Mouse (Mus musculus) lung, postnatal 10 days (tissue): ENCODE measurements around the gene Wdr60.

Experiments
- DNase-seq: peaks from one replicate; pipeline ENCODE4 v3.0.0; 2021

The Wdr60 gene

GRCm38 (mm10) chr12:116265275-116265674, 2.5 kb upstream of the Wdr60 start:
- DNase-seq, result no peak

GRCm38 (mm10) chr12:116264756-116265155, 1.9 kb upstream of the Wdr60 start:
- no peak for DNase-seq

GRCm38 (mm10) chr12:116258321-116258720, 4.5 kb downstream of the Wdr60 start:
- no peak for DNase-seq

- no peak for DNase-seq
Measured at GRCm38 (mm10) chr12:116255636-116256035, 7.2 kb downstream of the Wdr60 start.

- DNase-seq, result no peak
Measured at GRCm38 (mm10) chr12:116254652-116255051, 8.2 kb downstream of the Wdr60 start.

GRCm38 (mm10) chr12:116244601-116245000, 18.2 kb downstream of the Wdr60 start:
- no peak for DNase-seq

GRCm38 (mm10) chr12:116238803-116239202, 24.0 kb downstream of the Wdr60 start:
- DNase-seq, result no peak

- DNase-seq, result no peak
Measured at GRCm38 (mm10) chr12:116238370-116238769, 24.5 kb downstream of the Wdr60 start.

GRCm38 (mm10) chr12:116236658-116237057, 26.2 kb downstream of the Wdr60 start:
- DNase-seq, result no peak

- DNase-seq, result no peak
Measured at GRCm38 (mm10) chr12:116235356-116235755, 27.5 kb downstream of the Wdr60 start.

GRCm38 (mm10) chr12:116232061-116232460, 30.8 kb downstream of the Wdr60 start:
- DNase-seq, result no peak

- peak; percentile 86 for DNase-seq
Measured at GRCm38 (mm10) chr12:116231612-116232011, 31.2 kb downstream of the Wdr60 start.

- peak; percentile 12 for DNase-seq
Measured at GRCm38 (mm10) chr12:116229451-116229850, 33.4 kb downstream of the Wdr60 start.

GRCm38 (mm10) chr12:116226289-116227057, 36.3 kb downstream of the Wdr60 start:
- no peak for DNase-seq

- no peak for DNase-seq
Measured at GRCm38 (mm10) chr12:116223107-116223506, 39.7 kb downstream of the Wdr60 start.

GRCm38 (mm10) chr12:116207486-116207885, 55.3 kb downstream of the Wdr60 start:
- no peak for DNase-seq

- DNase-seq, result peak; percentile 21
Measured at GRCm38 (mm10) chr12:116205726-116206125, 57.1 kb downstream of the Wdr60 start.

GRCm38 (mm10) chr12:116202176-116202981, 60.4 kb downstream of the Wdr60 start:
- peak; percentile 73 for DNase-seq

- DNase-seq, result no peak
Measured at GRCm38 (mm10) chr12:116198791-116199190, 64.0 kb downstream of the Wdr60 start.

GRCm38 (mm10) chr12:116196221-116196620, 66.6 kb downstream of the Wdr60 start:
- DNase-seq, result no peak

GRCm38 (mm10) chr12:116194641-116195040, 68.2 kb downstream of the Wdr60 start:
- DNase-seq, result no peak

GRCm38 (mm10) chr12:116193952-116194351, 68.9 kb downstream of the Wdr60 start:
- DNase-seq, result no peak

GRCm38 (mm10) chr12:116183212-116183935, 79.4 kb downstream of the Wdr60 start:
- DNase-seq, result no peak
